Mouse (Mus musculus) stomach, postnatal 0 days (tissue): ENCODE results near the gene Ell. TPM values are rescaled to one million over a fixed set of nuclear protein-coding genes. Genes with fewer than 3 reads are reported as not detected.

Source experiments
- ATAC-seq: fragments of 200-750 bp; cut with Nextera tagmentation; 2 replicates; pipeline ENCODE4 v1.8.0; 2017; ENCODE audit not compliant: low FRiP score, low TSS enrichment
- DNase-seq: peaks from one replicate; pipeline ENCODE4 v3.0.0-alpha.2; 2016; ENCODE audit warnings: low spot score
- H3K27ac ChIP-seq: fragments of 300-500 bp; sonication (generic); replicated peaks from 2 replicates; pipeline ENCODE4 v1.5.1; 2014; ENCODE audit warnings: mild to moderate bottlenecking, control low read depth
- H3K27me3 ChIP-seq: fragments of 300-500 bp; sonication (generic); 2 replicates; pipeline ENCODE4 v1.6.1; 2014; ENCODE audit warnings: low read length; ENCODE audit not compliant: control insufficient read depth, insufficient read depth
- H3K36me3 ChIP-seq: fragments of 300-500 bp; sonication (generic); 2 replicates; pipeline ENCODE4 v1.6.1; 2014; ENCODE audit warnings: low read length, mixed read lengths; ENCODE audit not compliant: control insufficient read depth, insufficient read depth
- H3K4me1 ChIP-seq: fragments of 300-500 bp; sonication (generic); replicated peaks from 2 replicates; pipeline ENCODE4 v1.6.1; 2014; ENCODE audit warnings: antibody characterized with exemption; ENCODE audit not compliant: control insufficient read depth, insufficient read depth
- H3K4me2 ChIP-seq: fragments of 300-500 bp; sonication (generic); replicated peaks from 2 replicates; pipeline ENCODE4 v1.6.1; 2014; ENCODE audit warnings: low read depth, mild to moderate bottlenecking, control low read depth, moderate library complexity
- H3K4me3 ChIP-seq: fragments of 300-500 bp; sonication (generic); 2 replicates; pipeline ENCODE4 v1.5.1; 2014; ENCODE audit warnings: low read depth, low read length, control low read depth
- H3K9ac ChIP-seq: fragments of 300-500 bp; sonication (generic); 2 replicates; pipeline ENCODE4 v1.6.1; 2014; ENCODE audit warnings: mild to moderate bottlenecking, low read length, control low read depth, mixed read lengths
- H3K9me3 ChIP-seq: fragments of 300-500 bp; sonication (generic); 2 replicates; pipeline ENCODE4 v1.6.1; 2016; ENCODE audit warnings: low read length; ENCODE audit not compliant: control insufficient read depth
- CTCF ChIP-seq: IDR thresholded peaks from 2 replicates; pipeline ENCODE4 v1.5.1; 2016; ENCODE audit warnings: antibody characterized with exemption, low read depth, mild to moderate bottlenecking, moderate library complexity
- EP300 ChIP-seq: optimal IDR thresholded peaks from 2 replicates; pipeline ENCODE3; 2016; ENCODE audit warnings: antibody characterized with exemption
- WGBS: fragments of 180-500 bp; shearing (Covaris S2); extraction: QIAGEN DNeasy Blood & Tissue Kit; methylation state at CpG from one replicate; pipeline ENCODE4 v1.1.7; 2014; 5-methylcytosine and 5-hydroxymethylcytosine counted together
- polyA plus RNA-seq: library from polyadenylated mRNA; unstranded; fragments of >200 nt; fragmentation: Nextera tagmentation; extraction: Ambion mirVana; gene quantifications from 2 replicates; pipeline ENCODE4 v1.2.1, GENCODE M21; 2015

Ell gene
- polyA plus RNA-seq, 1 experiment from 2014 or later, result 11.1 TPM

- Histone ChIP-seq H3K4me1 (peaks cover 3% of the 10 kb centered on the region), H3K9ac (peak overlapping the region; percentile 92), H3K4me3 (peak overlapping the region; percentile 75), H3K9me3 (no peaks in the 10 kb centered on the region), H3K27ac (peak overlapping the region; percentile 97), H3K36me3 (no peaks in the 10 kb centered on the region), H3K27me3 (no peaks in the 10 kb centered on the region), H3K4me2 (peak overlapping the region; percentile 87)
- no peak for ATAC-seq
- peak; percentile 58 for DNase-seq
- WGBS, result 1% methylated on average over 63 of the region's 84 CpGs
- TF ChIP-seq CTCF, result no peak
- no peak for TF ChIP-seq EP300
These were observed 68.9 kb downstream of the Ell start for GRCm38 (mm10) chr8:70607898-70608748.

- DNase-seq (no peak), ATAC-seq (no peak)
- Histone ChIP-seq H3K4me1 (peaks cover 3% of the 10 kb centered on the region), H3K4me3 (peak within 1 kb of the TSS; percentile 75), H3K36me3 (no peaks in the 10 kb centered on the region), H3K4me2 (peak within 1 kb of the TSS; percentile 94), H3K9me3 (no peaks in the 10 kb centered on the region), H3K9ac (peak within 1 kb of the TSS; percentile 92), H3K27ac (peak within 1 kb of the TSS; percentile 97), H3K27me3 (no peaks in the 10 kb centered on the region)
- WGBS, result 3% methylated on average over 26 of the region's 26 CpGs
- TF ChIP-seq CTCF, result no peak
- no peak for TF ChIP-seq EP300
These were observed 69.6 kb downstream of the Ell start, which contains the start of gene Ssbp4 for GRCm38 (mm10) chr8:70608749-70609367. Ssbp4 (minus strand) TSS chr8:70608872.

DNA sequence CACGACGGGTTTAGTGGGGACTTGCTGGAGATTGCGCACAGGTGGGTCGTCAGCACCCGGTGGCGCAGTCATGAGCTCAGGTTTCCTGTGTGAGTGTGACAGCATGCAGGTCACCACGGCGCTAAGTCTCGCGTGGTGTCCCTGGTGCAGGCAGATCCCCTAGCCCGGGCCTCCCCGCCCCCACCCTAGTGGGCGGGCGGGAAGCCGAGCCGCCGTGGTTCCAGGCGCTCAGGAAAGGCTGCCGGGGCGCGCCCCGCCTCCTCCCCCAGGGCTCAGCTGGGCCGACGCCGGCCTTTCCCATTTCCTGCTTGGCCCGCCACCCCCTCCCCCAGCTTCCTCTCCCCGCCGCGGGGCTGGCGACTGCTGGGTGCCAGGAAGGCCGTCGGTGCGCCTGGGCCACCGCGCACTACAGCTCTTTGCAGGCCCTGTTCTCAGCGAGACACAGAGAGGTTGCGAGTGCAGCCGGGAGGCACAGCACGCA is 70.2 kb downstream of the Ell start:
- Histone ChIP-seq H3K4me1 (peaks cover 3% of the 10 kb centered on the region), H3K4me2 (peak overlapping the region; percentile 94), H3K4me3 (peak overlapping the region; percentile 75), H3K27me3 (no peaks in the 10 kb centered on the region), H3K27ac (peak overlapping the region; percentile 97), H3K9ac (peak overlapping the region; percentile 60), H3K36me3 (no peaks in the 10 kb centered on the region), H3K9me3 (no peaks in the 10 kb centered on the region)
- ATAC-seq, result peak; percentile 70
- peak; percentile 80 for TF ChIP-seq EP300
- peak; percentile 3; the same call in 1 of the 2 replicates for TF ChIP-seq CTCF
- WGBS, result 1% methylated on average over 32 of the region's 39 CpGs
- peak; percentile 92 for DNase-seq

- H3K27me3 ChIP-seq, result no peaks in the 10 kb centered on the region
- under 1% methylated on average over 39 of the region's 45 CpGs for WGBS
- peaks cover 3% of the 10 kb centered on the region for H3K4me1 ChIP-seq
- peak overlapping the region; percentile 75 for H3K4me3 ChIP-seq
- no peaks in the 10 kb centered on the region for H3K9me3 ChIP-seq
- no peak for TF ChIP-seq CTCF
- TF ChIP-seq EP300, result peak; percentile 10
- peak; percentile 85 for ATAC-seq
- H3K36me3 ChIP-seq, result no peaks in the 10 kb centered on the region
- peak overlapping the region; percentile 97 for H3K27ac ChIP-seq
- peak overlapping the region; percentile 94 for H3K4me2 ChIP-seq
- peak; percentile 94 for DNase-seq
- peak overlapping the region; percentile 60 for H3K9ac ChIP-seq
These were observed 70.9 kb downstream of the Ell start for GRCm38 (mm10) chr8:70609849-70610795.
